Mouse (Mus musculus): ENCODE data around the gene Gm3012.
"Not testable (repeated sequence)": the region's sequence is repeated elsewhere in the genome, so short reads cannot be mapped to it uniquely, and the experiment has no call there.

The Gm3012 gene

GRCm38 (mm10) chr14:3634212-3634611, at the start of gene Gm3012:
Gene Gm3012, plus strand, starts transcription at chr14:3634512.
- DNase-seq (ENCODE audit: low spot score): not testable (repeated sequence)

GRCm38 (mm10) chr14:3651730-3652129, 17.4 kb downstream of the Gm3012 start, which contains the start of gene Gm3020:
Gene Gm3020, plus strand, starts transcription at chr14:3652030.
- DNase-seq (ENCODE audit: low spot score): not testable (repeated sequence)

GRCm38 (mm10) chr14:3688483-3688882, 54.2 kb downstream of the Gm3012 start, which contains the start of gene Gm3043:
Gene Gm3043, plus strand, starts transcription at chr14:3688783.
- not testable (repeated sequence) for DNase-seq (ENCODE audit: low spot score)
